Mouse (Mus musculus) stomach, embryonic 16.5 days (tissue): ENCODE data around the gene Emc3. TPM values are rescaled to one million over a fixed set of nuclear protein-coding genes. Genes with fewer than 3 reads are reported as not detected.

ENCODE experiments used
- ATAC-seq: fragments of 200-750 bp; cut with Nextera tagmentation; 2 replicates; pipeline ENCODE4 v1.8.0; 2017; ENCODE audit warnings: moderate number of reproducible peaks, moderate TSS enrichment; ENCODE audit not compliant: insufficient read depth, low FRiP score
- H3K27ac ChIP-seq: fragments of 300-500 bp; sonication (generic); 2 replicates; pipeline ENCODE4 v1.5.1; 2014; ENCODE audit warnings: low read length
- H3K27me3 ChIP-seq: fragments of 300-500 bp; sonication (generic); 2 replicates; pipeline ENCODE4 v1.6.1; 2014; ENCODE audit warnings: low read length, control low read depth, mixed read lengths; ENCODE audit not compliant: control insufficient read depth, insufficient read depth
- H3K36me3 ChIP-seq: fragments of 300-500 bp; sonication (generic); 2 replicates; pipeline ENCODE4 v1.6.1; 2014; ENCODE audit warnings: low read length; ENCODE audit not compliant: control insufficient read depth, insufficient read depth
- H3K4me1 ChIP-seq: fragments of 300-500 bp; sonication (generic); 2 replicates; pipeline ENCODE4 v1.6.1; 2014; ENCODE audit warnings: low read length, control low read depth, mixed read lengths; ENCODE audit not compliant: control insufficient read depth, insufficient read depth
- H3K4me2 ChIP-seq: fragments of 300-500 bp; sonication (generic); 2 replicates; pipeline ENCODE4 v1.6.1; 2014; ENCODE audit warnings: low read depth, low read length, mixed read lengths
- H3K4me3 ChIP-seq: fragments of 300-500 bp; sonication (generic); replicated peaks from 2 replicates; pipeline ENCODE4 v1.5.1; 2014; ENCODE audit warnings: mild to moderate bottlenecking, low read length
- H3K9ac ChIP-seq: fragments of 300-500 bp; sonication (generic); 2 replicates; pipeline ENCODE4 v1.6.1; 2014; ENCODE audit warnings: low read length
- H3K9me3 ChIP-seq: fragments of 300-500 bp; sonication (generic); replicated peaks from 2 replicates; pipeline ENCODE4 v1.6.1; 2016; ENCODE audit warnings: low read length, control low read depth; ENCODE audit not compliant: control insufficient read depth
- WGBS: fragments of 180-500 bp; shearing (Covaris S2); extraction: QIAGEN DNeasy Blood & Tissue Kit; methylation state at CpG from one replicate; pipeline ENCODE4 v1.1.7; 2014; 5-methylcytosine and 5-hydroxymethylcytosine counted together
- polyA plus RNA-seq: library from polyadenylated mRNA; unstranded; fragments of >200 nt; fragmentation: Nextera tagmentation; extraction: Ambion mirVana; gene quantifications from 2 replicates; pipeline ENCODE4 v1.2.1, GENCODE M21; 2015

The Emc3 gene
- polyA plus RNA-seq, 1 experiment from 2014 or later = 97.6 TPM

GRCm38 (mm10) chr6:113483729-113484128, 47.7 kb downstream of the Emc3 start:
- Histone ChIP-seq H3K27me3 (0 out of 2 replicates have a peak, but pooled peaks cover 7% of the 10 kb centered on the region), H3K4me3 (peak overlapping the region; percentile 52), H3K4me1 (peaks cover 21% of the 10 kb centered on the region), H3K4me2 (peak overlapping the region; percentile 89), H3K36me3 (no peaks in the 10 kb centered on the region), H3K9ac (peak overlapping the region; percentile 69), H3K27ac (peak overlapping the region; percentile 72), H3K9me3 (no peaks in the 10 kb centered on the region)
- WGBS = 8% methylated on average over 10 of the region's 10 CpGs
- 0 out of 2 replicates have a peak, but pooled peaks have one; percentile 16 for ATAC-seq

DNA sequence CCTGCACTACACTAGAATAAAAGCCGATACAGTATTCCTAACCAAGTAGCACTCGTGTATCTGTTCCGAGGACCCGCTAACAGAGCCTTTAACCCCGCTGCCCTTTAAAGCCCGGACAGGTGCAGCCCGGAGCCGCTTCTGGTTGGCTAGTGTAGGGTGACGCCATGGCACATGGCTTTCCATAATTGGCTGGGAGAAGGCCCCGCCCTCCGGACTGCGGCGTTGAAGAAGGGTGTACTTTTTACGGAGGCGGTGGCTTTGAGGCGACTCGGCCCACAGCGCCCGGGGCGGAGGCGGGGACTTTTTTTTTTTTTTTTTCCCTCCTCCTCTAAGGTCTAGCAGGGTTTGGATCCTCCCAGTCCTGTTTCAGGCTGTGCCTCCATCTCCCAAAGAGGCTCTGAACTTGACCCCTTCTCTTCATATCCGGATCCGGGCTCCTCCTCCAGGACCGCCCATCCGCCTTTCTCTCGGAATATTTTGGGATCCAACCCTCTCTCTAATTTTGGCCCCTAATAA, 48.3 kb downstream of the Emc3 start, which contains the start of gene Creld1:
TSS of gene Creld1 (plus strand) at position 198 of the 516 bp plus-strand sequence.
- Histone ChIP-seq H3K27ac (peak within 1 kb of the TSS; percentile 75), H3K4me3 (peak within 1 kb of the TSS; percentile 52)
- under 1% methylated on average over 26 of the region's 26 CpGs for WGBS

DNA sequence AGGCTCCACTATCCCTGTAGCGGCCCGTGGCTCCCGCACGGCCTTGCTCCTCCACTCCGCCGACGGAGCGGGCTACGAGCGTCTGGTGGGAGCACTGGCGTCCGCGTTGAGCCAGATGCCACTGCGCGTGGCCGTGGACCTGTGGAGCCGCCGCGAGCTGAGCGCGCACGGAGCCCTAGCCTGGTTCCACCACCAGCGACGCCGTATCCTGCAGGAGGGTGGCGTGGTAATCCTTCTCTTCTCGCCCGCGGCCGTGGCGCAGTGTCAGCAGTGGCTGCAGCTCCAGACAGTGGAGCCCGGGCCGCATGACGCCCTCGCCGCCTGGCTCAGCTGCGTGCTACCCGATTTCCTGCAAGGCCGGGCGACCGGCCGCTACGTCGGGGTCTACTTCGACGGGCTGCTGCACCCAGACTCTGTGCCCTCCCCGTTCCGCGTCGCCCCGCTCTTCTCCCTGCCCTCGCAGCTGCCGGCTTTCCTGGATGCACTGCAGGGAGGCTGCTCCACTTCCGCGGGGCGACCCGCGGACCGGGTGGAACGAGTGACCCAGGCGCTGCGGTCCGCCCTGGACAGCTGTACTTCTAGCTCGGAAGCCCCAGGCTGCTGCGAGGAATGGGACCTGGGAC, 48.9 kb downstream of the Emc3 start:
- 2% methylated on average over 63 of the region's 65 CpGs for WGBS
- Histone ChIP-seq H3K4me1 (peaks cover 17% of the 10 kb centered on the region), H3K27ac (peak overlapping the region; percentile 75), H3K4me2 (peak overlapping the region; percentile 89), H3K4me3 (peak overlapping the region; percentile 52), H3K9ac (peak overlapping the region; percentile 68), H3K27me3 (0 out of 2 replicates have a peak, but pooled peaks cover 7% of the 10 kb centered on the region), H3K36me3 (no peaks in the 10 kb centered on the region), H3K9me3 (no peaks in the 10 kb centered on the region)
- peak; percentile 43 for ATAC-seq

More for the DNA sequence above, 48.3 kb downstream of the Emc3 start, which contains the start of gene Creld1:
- Histone ChIP-seq H3K9ac (peak within 1 kb of the TSS; percentile 69), H3K27me3 (0 out of 2 replicates have a peak, but pooled peaks cover 7% of the 10 kb centered on the region), H3K9me3 (no peaks in the 10 kb centered on the region), H3K4me1 (peaks cover 21% of the 10 kb centered on the region), H3K36me3 (no peaks in the 10 kb centered on the region), H3K4me2 (peak within 1 kb of the TSS; percentile 89)
- ATAC-seq = peak; percentile 94

DNA sequence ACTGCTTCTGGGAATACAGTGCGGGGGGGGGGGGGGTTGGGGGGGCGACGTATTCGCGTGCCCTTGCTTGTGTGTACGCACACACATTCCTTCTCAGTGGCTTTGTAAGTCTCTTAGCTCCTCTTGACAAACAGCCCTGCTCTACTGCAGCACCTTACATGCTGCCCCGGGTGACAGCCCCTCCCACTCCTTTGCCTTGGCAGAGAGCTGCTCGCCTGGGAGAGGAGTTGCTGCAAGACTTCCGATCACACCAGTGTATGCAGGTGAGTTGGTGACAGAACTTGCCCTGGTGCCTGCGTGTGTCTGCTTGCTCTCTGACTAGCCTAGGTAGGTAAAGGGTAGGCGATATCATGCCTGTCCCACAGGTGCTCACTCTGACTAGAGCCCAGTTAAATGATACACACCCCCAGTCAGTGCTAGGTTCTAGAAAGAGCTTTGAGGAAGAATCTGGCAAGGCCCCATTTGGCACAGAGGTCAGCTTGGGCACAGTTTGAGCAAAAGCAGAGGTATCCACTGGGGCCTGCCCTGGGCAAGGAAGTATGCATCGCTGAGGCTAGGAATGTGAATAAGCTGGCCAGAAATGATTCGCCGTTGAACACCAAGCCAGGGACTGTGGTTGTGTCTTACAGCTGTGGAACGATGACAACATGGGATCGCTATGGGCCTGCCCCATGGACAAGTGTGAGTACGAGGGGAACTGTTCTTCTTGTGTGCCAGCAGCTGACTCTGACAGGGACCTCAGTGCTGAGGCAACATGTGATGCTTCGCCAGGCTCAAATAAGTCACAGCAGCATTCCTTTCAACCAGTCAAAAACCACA, 50.7 kb downstream of the Emc3 start:
- H3K4me3 ChIP-seq = no peak overlapping the region
- H3K27me3 ChIP-seq = 0 out of 2 replicates have a peak, but pooled peaks cover 7% of the 10 kb centered on the region
- ATAC-seq = peak; percentile 16; the same call in 1 of the 2 replicates
- no peak overlapping the region for H3K4me2 ChIP-seq
- no peaks in the 10 kb centered on the region for H3K36me3 ChIP-seq
- peaks cover 11% of the 10 kb centered on the region for H3K4me1 ChIP-seq
- no peaks in the 10 kb centered on the region for H3K9me3 ChIP-seq
- H3K9ac ChIP-seq = no peak overlapping the region
- H3K27ac ChIP-seq = 0 out of 2 replicates have a peak overlapping the region, but pooled peaks have one; percentile 38
- 55% methylated on average over 18 of the region's 18 CpGs for WGBS

- peaks cover 10% of the 10 kb centered on the region for H3K4me1 ChIP-seq
- H3K4me3 ChIP-seq = no peak overlapping the region
- no peaks in the 10 kb centered on the region for H3K36me3 ChIP-seq
- WGBS = 86% methylated on average over 10 of the region's 10 CpGs
- H3K27ac ChIP-seq = no peak overlapping the region
- no peak overlapping the region for H3K9ac ChIP-seq
- H3K27me3 ChIP-seq = 0 out of 2 replicates have a peak, but pooled peaks cover 7% of the 10 kb centered on the region
- H3K4me2 ChIP-seq = no peak overlapping the region
- no peak for ATAC-seq
- no peaks in the 10 kb centered on the region for H3K9me3 ChIP-seq
Measured at GRCm38 (mm10) chr6:113478906-113479305, 52.5 kb downstream of the Emc3 start.

- 22% methylated on average over 7 of the region's 7 CpGs for WGBS
- no peaks in the 10 kb centered on the region for H3K9me3 ChIP-seq
- no peak for ATAC-seq
Measured at GRCm38 (mm10) chr6:113477353-113477752, 54.1 kb downstream of the Emc3 start.

GRCm38 (mm10) chr6:113473715-113474114, 57.7 kb downstream of the Emc3 start:
- Histone ChIP-seq H3K36me3 (no peaks in the 10 kb centered on the region), H3K27me3 (no peaks in the 10 kb centered on the region), H3K9ac (no peak overlapping the region), H3K4me3 (no peak overlapping the region), H3K9me3 (no peaks in the 10 kb centered on the region), H3K4me2 (no peak overlapping the region), H3K27ac (no peak overlapping the region), H3K4me1 (peaks cover 20% of the 10 kb centered on the region)
- WGBS = 86% methylated on average over 6 of the region's 6 CpGs
- no peak for ATAC-seq

More at GRCm38 (mm10) chr6:113477353-113477752, 54.1 kb downstream of the Emc3 start:
- no peak overlapping the region for H3K4me2 ChIP-seq
- H3K4me3 ChIP-seq = no peak overlapping the region
- 0 out of 2 replicates have a peak, but pooled peaks cover 3% of the 10 kb centered on the region for H3K27me3 ChIP-seq
- H3K4me1 ChIP-seq = peaks cover 7% of the 10 kb centered on the region
- no peak overlapping the region for H3K27ac ChIP-seq
- no peak overlapping the region for H3K9ac ChIP-seq
- no peaks in the 10 kb centered on the region for H3K36me3 ChIP-seq

DNA sequence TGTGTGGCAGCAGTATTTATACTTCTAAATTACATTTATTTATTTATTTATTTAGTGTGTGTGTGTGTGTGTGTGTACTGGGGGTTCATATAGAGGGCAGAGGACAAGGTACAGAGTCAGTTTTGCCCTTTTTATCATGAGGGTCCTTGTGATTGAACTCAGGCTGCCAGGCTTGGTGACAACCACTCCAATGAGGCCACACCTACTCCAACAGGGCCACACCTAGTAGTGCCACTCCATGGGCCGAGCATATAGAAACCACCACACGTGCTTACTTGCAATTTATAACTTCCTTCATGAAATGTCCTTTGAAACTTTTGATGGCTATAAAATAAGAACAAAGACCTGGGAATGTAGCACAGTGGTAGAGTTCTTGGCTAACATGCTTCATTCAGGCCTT, 58.2 kb downstream of the Emc3 start:
- peaks cover 20% of the 10 kb centered on the region for H3K4me1 ChIP-seq
- no peaks in the 10 kb centered on the region for H3K27me3 ChIP-seq
- no peaks in the 10 kb centered on the region for H3K36me3 ChIP-seq
- H3K4me3 ChIP-seq = no peak overlapping the region
- H3K4me2 ChIP-seq = no peak overlapping the region
- no peak overlapping the region for H3K27ac ChIP-seq
- H3K9ac ChIP-seq = no peak overlapping the region
- WGBS = 62% methylated on average over 2 of the region's 2 CpGs
- ATAC-seq = no peak
- H3K9me3 ChIP-seq = no peaks in the 10 kb centered on the region
